Mouse (Mus musculus) kidney, embryonic 16.5 days (tissue): ENCODE results near the gene Psmb11. TPM values are rescaled to one million over a fixed set of nuclear protein-coding genes. Genes with fewer than 3 reads are reported as not detected.

ENCODE experiments used
- ATAC-seq: fragments of 200-750 bp; cut with Nextera tagmentation; 2 replicates; pipeline ENCODE4 v1.8.0; 2017; ENCODE audit warnings: moderate TSS enrichment; ENCODE audit not compliant: low FRiP score, low TSS enrichment
- H3K27ac ChIP-seq: fragments of 300-500 bp; sonication (generic); 2 replicates; pipeline ENCODE4 v1.5.1; 2014; ENCODE audit warnings: low read length
- H3K27me3 ChIP-seq: fragments of 300-500 bp; sonication (generic); 2 replicates; pipeline ENCODE4 v1.6.1; 2014; ENCODE audit warnings: low read length, control low read depth, mixed read lengths; ENCODE audit not compliant: insufficient read depth
- H3K36me3 ChIP-seq: fragments of 300-500 bp; sonication (generic); 2 replicates; pipeline ENCODE4 v1.6.1; 2014; ENCODE audit warnings: low read length, control low read depth, mixed read lengths; ENCODE audit not compliant: insufficient read depth
- H3K4me1 ChIP-seq: fragments of 300-500 bp; sonication (generic); 2 replicates; pipeline ENCODE4 v1.6.1; 2014; ENCODE audit warnings: low read length, control low read depth, mixed read lengths; ENCODE audit not compliant: insufficient read depth
- H3K4me2 ChIP-seq: fragments of 300-500 bp; sonication (generic); replicated peaks from 2 replicates; pipeline ENCODE4 v1.6.1; 2014; ENCODE audit warnings: low read depth, low read length
- H3K4me3 ChIP-seq: fragments of 300-500 bp; sonication (generic); 2 replicates; pipeline ENCODE4 v1.5.1; 2014; ENCODE audit warnings: mild to moderate bottlenecking, low read length
- H3K9ac ChIP-seq: fragments of 300-500 bp; sonication (generic); replicated peaks from 2 replicates; pipeline ENCODE4 v1.6.1; 2014; ENCODE audit warnings: low read length
- H3K9me3 ChIP-seq: fragments of 300-500 bp; sonication (generic); 2 replicates; pipeline ENCODE4 v1.6.1; 2016; ENCODE audit warnings: low read length, control low read depth
- WGBS: fragments of 180-500 bp; shearing (Covaris S2); extraction: QIAGEN DNeasy Blood & Tissue Kit; methylation state at CpG from one replicate; pipeline ENCODE4 v1.1.7; 2014; 5-methylcytosine and 5-hydroxymethylcytosine counted together
- polyA plus RNA-seq: library from polyadenylated mRNA; unstranded; fragments of >200 nt; fragmentation: Nextera tagmentation; extraction: Ambion mirVana; gene quantifications from 2 replicates; pipeline ENCODE4 v1.2.1, GENCODE M21; 2015

The Psmb11 gene
- polyA plus RNA-seq, 1 experiment from 2014 or later, result 0.07 TPM

DNA sequence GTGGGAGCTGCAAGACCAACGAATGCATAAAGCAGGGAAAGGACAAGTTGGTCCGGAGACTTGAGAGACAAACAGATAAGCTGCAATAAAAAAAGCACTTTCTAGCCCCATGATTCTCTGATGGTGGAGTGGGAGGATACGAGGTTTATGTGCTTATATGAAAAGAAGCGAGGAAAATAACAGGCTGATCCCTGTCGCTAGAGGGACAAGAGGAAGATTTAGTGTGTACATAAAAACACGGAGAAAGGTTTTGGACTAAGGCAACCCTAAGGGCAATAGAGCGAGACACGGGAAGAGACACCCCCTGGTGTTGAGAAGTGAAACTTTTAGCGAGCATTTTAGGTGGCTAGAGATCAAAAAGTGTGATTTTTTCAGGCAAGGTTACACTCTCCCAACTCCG is 43.2 kb upstream of the Psmb11 start:
- Histone ChIP-seq H3K27me3 (no peaks in the 10 kb centered on the region), H3K9ac (peak overlapping the region; percentile 98), H3K4me3 (peak overlapping the region; percentile 93), H3K36me3 (0 out of 2 replicates have a peak, but pooled peaks cover 3% of the 10 kb centered on the region), H3K27ac (peak overlapping the region; percentile 98), H3K4me2 (peak overlapping the region; percentile 81), H3K9me3 (no peaks in the 10 kb centered on the region), H3K4me1 (peaks cover 26% of the 10 kb centered on the region)
- 0 out of 2 replicates have a peak, but pooled peaks have one; percentile 13 for ATAC-seq
- WGBS, result 0% methylated on average over 10 of the region's 10 CpGs

DNA sequence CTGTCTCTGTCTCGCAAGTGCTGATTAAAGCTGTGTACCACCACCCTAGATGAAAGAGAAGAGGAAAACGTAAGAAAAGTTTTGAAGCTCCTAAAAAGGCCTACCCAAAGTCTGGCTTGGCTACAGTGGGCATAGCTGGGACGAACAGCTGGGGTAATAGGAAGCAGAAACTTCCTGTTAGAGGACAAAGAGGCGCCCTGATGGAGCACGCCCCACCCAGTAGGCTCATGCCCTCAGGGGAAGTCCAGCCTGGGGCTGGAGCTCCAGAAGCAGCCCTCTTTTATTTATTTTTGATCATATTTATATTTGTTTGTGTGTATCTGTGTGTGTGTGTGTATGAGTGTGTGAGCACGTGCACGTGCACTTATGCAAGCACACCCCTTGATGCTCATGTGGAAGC is 41.6 kb upstream of the Psmb11 start:
- no peak overlapping the region for H3K4me2 ChIP-seq
- H3K9ac ChIP-seq, result no peak overlapping the region
- WGBS, result 83% methylated on average over 7 of the region's 7 CpGs
- H3K27ac ChIP-seq, result no peak overlapping the region
- no peak for ATAC-seq
- H3K36me3 ChIP-seq, result peaks cover 6% of the 10 kb centered on the region; the same call in 1 of the 2 replicates
- no peaks in the 10 kb centered on the region for H3K9me3 ChIP-seq
- no peak overlapping the region for H3K4me3 ChIP-seq
- H3K4me1 ChIP-seq, result peaks cover 11% of the 10 kb centered on the region
- no peaks in the 10 kb centered on the region for H3K27me3 ChIP-seq

DNA sequence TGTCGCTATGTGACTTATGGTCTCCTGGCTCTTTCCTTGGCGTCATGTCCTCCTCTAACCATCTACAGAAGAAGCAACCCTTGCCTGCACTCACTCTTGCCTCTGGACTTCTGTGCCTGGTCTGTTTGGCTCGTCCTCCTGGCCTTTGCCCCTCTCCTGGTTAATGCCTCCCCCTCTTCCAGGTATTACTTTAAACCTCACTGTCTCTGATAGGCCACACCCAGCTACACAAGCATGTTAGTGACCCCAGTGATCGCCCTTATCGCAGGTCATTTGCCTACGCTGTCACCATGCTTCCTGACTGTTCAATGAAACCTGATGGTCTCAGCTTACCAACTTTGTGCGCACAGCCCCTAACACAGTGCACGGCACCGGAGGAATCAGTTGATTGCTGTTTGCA is 38.7 kb upstream of the Psmb11 start:
- no peak for ATAC-seq
- WGBS, result 84% methylated on average over 9 of the region's 9 CpGs
- no peak overlapping the region for H3K4me3 ChIP-seq

DNA sequence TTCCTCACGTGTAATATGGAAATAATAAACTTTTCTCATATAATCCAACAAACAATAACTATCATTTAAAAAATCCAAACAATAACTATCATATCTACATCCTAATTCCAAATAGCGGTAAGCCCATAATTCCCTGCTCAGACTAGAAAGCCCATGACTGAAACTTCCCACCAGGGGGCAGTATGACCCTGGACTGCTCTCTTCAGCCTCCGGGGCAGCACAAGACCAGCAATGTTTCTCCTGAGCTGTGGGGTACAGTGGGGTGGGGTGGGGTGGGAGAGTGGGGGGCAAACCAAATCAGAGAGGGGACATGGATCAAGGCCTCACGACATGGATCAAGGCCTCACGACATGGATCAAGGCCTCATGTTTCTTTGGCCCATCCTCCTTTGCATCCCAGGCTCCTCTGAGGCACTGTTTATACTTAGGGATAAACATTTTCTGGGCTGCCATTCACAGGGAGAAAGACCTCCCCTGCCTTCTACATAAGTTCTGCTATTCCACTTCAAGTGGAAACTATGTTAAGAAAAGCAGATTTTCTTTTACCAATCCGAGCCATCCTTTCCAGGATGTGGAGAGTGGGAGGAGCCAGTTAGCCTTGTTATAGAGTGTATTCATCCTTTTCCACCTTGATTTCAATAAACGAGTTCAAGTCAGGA is 37.4 kb upstream of the Psmb11 start:
- no peak for ATAC-seq
- no peak overlapping the region for H3K4me3 ChIP-seq
- no peak overlapping the region for H3K27ac ChIP-seq
- H3K9me3 ChIP-seq, result no peaks in the 10 kb centered on the region
- H3K36me3 ChIP-seq, result peaks cover 16% of the 10 kb centered on the region
- WGBS, result 37% methylated on average over 7 of the region's 7 CpGs
- no peak overlapping the region for H3K4me2 ChIP-seq
- no peaks in the 10 kb centered on the region for H3K27me3 ChIP-seq
- no peak overlapping the region for H3K9ac ChIP-seq
- H3K4me1 ChIP-seq, result no peaks in the 10 kb centered on the region

More for the DNA sequence above, 38.7 kb upstream of the Psmb11 start:
- Histone ChIP-seq H3K9me3 (no peaks in the 10 kb centered on the region), H3K36me3 (peaks cover 16% of the 10 kb centered on the region), H3K27me3 (no peaks in the 10 kb centered on the region), H3K9ac (no peak overlapping the region), H3K4me1 (peaks cover 6% of the 10 kb centered on the region), H3K27ac (no peak overlapping the region), H3K4me2 (no peak overlapping the region)

DNA sequence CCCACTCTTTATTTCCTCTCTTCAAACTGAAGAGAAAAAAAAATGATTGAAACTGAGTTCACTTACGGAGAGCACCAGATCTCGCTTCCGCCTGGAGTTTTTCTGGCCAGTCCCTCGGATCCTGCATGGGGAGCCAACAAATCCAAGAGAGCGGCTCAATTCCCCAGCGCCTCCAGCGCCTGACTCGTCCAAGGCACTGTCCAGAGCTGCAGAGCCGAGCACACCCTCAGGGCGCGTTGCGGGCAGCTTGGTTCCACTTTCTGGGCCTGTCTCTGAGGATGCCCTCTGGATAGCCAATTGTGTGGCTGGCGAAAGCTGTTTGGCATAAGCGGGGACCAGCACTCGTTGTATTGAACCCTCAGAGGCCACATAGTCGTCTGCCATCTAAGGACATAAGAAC is 30.2 kb upstream of the Psmb11 start:
- no peak overlapping the region for H3K9ac ChIP-seq
- no peak overlapping the region for H3K4me2 ChIP-seq
- H3K27me3 ChIP-seq, result no peaks in the 10 kb centered on the region
- peaks cover 16% of the 10 kb centered on the region for H3K36me3 ChIP-seq
- peaks cover 11% of the 10 kb centered on the region for H3K4me1 ChIP-seq
- no peak overlapping the region for H3K4me3 ChIP-seq
- no peak for ATAC-seq
- no peak overlapping the region for H3K27ac ChIP-seq
- H3K9me3 ChIP-seq, result no peaks in the 10 kb centered on the region
- 91% methylated on average over 16 of the region's 16 CpGs for WGBS

DNA sequence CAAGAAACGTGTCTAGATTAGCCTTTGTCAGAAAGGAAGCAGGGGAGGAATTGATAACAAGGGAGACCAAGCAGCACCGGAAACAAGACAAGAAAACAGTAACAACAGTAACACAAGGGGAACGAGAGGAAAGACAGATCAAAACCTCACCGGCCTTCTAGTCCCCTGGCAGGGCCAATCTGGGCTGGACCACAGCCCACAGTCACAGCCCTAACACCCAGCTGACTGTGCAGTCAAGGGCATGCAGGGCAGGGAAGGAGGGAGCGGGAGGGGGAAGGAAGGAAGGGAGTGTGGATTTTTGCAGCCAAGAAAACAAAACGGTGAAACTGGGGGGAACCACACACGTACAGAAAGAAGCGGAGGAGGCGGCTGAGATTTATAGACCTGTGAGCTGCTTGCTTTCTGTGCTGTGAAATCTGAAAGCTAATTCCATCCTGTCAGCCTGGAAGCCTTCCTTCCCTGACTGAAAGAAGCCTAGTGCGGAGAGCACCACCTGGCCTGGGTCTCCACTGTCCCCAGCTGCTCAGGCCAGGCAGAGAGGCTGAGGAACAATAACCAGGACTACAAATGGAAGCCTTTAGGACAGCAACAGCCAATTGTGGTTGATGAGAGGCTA is 28.8 kb upstream of the Psmb11 start:
- ATAC-seq, result peak; percentile 89
- peak overlapping the region; percentile 40 for H3K9ac ChIP-seq
- WGBS, result 14% methylated on average over 10 of the region's 10 CpGs

DNA sequence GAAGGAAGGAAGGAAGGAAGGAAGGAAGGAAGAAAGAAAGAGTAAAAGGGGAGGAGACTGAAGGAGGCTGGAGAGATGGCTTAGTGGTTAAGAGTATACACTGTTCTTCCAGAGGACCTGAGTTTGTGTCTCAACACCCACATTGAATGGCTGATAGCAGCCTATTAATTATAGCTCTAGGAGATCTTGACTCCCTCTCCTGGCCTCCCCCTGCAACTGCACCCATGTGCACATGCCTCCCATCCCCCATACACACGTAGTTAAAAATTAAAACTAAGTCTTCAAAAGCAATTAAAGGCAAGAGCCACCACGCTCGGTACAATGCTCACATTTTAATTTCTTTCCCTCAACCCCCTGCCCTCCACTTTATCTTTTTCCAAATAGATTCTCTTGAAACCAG is 27.2 kb upstream of the Psmb11 start:
- Histone ChIP-seq H3K4me2 (no peak overlapping the region), H3K27ac (no peak overlapping the region), H3K4me3 (no peak overlapping the region), H3K36me3 (peaks cover 20% of the 10 kb centered on the region), H3K27me3 (no peaks in the 10 kb centered on the region), H3K4me1 (peaks cover 11% of the 10 kb centered on the region), H3K9me3 (no peaks in the 10 kb centered on the region), H3K9ac (no peak overlapping the region)
- 76% methylated on average over 3 of the region's 3 CpGs for WGBS
- no peak for ATAC-seq

More for the DNA sequence above, 28.8 kb upstream of the Psmb11 start:
- no peak overlapping the region for H3K4me3 ChIP-seq
- H3K4me2 ChIP-seq, result peak overlapping the region; percentile 18; the same call in 1 of the 2 replicates
- H3K36me3 ChIP-seq, result peaks cover 16% of the 10 kb centered on the region
- no peaks in the 10 kb centered on the region for H3K9me3 ChIP-seq
- peak overlapping the region; percentile 92 for H3K27ac ChIP-seq
- H3K27me3 ChIP-seq, result no peaks in the 10 kb centered on the region
- H3K4me1 ChIP-seq, result peaks cover 11% of the 10 kb centered on the region

DNA sequence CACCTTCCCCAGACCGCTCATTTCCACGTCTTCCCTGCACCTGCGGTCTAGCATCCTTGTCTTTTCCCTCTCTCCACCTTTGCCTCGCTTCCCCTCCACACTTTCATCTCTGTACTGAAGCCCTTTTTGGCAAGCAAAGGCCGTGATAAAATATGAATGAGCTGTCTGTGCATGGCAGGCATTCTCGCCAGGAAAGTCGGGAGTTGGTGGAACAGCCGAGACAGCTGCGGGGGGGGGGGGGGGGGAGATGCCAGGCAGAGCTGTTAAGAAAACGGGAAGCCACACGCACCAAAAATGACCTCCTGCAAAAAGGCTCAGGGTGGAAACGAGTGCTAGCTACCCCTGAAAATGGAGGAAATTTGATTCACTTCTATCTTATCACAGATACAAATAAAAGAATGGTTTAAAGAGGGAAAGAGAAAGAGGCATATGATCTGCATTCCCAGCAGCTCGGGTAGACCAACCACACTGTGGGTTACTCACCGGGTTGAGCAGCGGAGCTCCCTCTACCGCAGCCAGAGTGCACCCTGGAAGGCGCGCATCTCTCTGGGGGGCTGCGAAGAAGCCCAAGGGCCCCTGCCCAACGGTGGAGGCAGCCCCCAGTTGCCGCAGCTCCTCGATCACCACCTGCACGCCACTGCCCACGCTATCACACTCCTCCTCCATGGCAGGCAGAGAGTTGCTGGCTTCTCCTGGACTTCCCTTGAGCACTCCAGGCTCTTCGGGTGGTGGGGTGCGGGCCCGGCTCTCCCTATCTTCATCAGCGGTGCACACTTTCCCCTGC is 26.4 kb upstream of the Psmb11 start:
- Histone ChIP-seq H3K9ac (no peak overlapping the region), H3K4me3 (no peak overlapping the region), H3K9me3 (no peaks in the 10 kb centered on the region), H3K27me3 (no peaks in the 10 kb centered on the region), H3K4me1 (peaks cover 11% of the 10 kb centered on the region), H3K4me2 (no peak overlapping the region), H3K36me3 (peaks cover 25% of the 10 kb centered on the region), H3K27ac (no peak overlapping the region)
- ATAC-seq, result no peak
- 74% methylated on average over 27 of the region's 28 CpGs for WGBS

DNA sequence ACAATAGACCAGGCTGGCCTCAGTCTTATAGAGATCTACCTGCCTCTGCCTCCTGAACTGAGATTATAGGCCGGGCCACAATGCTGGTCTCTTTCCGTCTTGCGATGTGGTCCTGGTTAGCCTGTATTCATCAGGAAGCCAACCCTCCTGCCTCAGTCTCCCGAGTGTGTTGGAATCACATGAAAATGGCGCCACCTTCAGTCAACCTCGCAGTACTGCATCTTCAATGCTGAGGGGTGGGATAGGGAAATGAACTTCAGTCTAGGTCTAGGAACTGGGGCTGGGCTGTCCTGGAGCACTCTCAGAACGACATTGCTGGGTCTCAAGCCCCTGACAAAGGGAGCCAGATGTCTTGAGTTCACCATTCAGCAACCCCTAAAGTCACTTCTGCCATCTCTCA is 24.1 kb upstream of the Psmb11 start:
- 84% methylated on average over 7 of the region's 7 CpGs for WGBS
- H3K36me3 ChIP-seq, result peaks cover 25% of the 10 kb centered on the region
- no peak overlapping the region for H3K27ac ChIP-seq
- peaks cover 11% of the 10 kb centered on the region for H3K4me1 ChIP-seq
- no peaks in the 10 kb centered on the region for H3K9me3 ChIP-seq
- no peak overlapping the region for H3K4me3 ChIP-seq
- H3K4me2 ChIP-seq, result no peak overlapping the region
- H3K9ac ChIP-seq, result no peak overlapping the region
- H3K27me3 ChIP-seq, result no peaks in the 10 kb centered on the region
- no peak for ATAC-seq
